Mouse (Mus musculus) bone marrow macrophage, adult 2 months (primary cell): ENCODE measurements at regions not wholly inside any gene's neighbourhood (a gene's known extent, or its start where the extent isn't known, plus 50 kb on each side); places are given as distances from the start of the nearest gene placed in this dataset.

Source experiments
- CTCF ChIP-seq: IDR thresholded peaks from 2 replicates; pipeline ENCODE4 v1.5.1; 2012; ENCODE audit warnings: low read depth, mild to moderate bottlenecking, low read length, moderate library complexity
- POLR2A ChIP-seq: IDR thresholded peaks from 2 replicates; pipeline ENCODE4 v1.6.1; 2012; ENCODE audit warnings: mild to moderate bottlenecking, low read depth, low read length, borderline replicate concordance

DNA sequence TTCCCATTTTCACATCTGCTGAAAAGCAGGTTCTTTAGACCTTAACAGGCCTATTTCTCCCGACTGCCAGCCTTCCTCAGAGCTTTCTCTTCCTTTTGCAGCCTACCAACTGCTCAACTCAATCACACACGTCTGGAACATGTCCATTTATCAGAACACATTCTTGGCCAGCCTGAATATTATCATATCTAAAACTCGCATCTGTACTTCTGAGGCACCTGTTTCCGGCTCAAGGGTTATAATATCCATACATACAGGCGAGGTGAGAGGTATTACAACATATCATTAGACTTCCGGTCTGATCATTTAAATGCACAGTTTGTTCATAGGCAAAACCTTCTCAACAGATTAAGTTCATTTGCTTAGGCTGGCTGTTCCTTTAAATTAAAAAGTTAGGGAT lies 101.8 kb upstream of the Gm527 start:
- TF ChIP-seq POLR2A (no peak), CTCF (no peak)
